Mouse (Mus musculus): ENCODE results near the gene Sdc3. TPM values are rescaled to one million over a fixed set of nuclear protein-coding genes. Genes with fewer than 3 reads are reported as not detected.

Gene Sdc3
- polyA plus RNA-seq, 1 experiment: 73.1 TPM

- TF ChIP-seq POLR2A (IDR thresholded peaks at IDR 0.05; ENCODE audit: control insufficient read depth, low read depth, low read length) (no peak), CTCF (IDR thresholded peaks at IDR 0.05; ENCODE audit: control insufficient read depth, insufficient read depth, insufficient replicate concordance, low read depth, low read length) (no peak)
- Histone ChIP-seq H3K27me3 (ENCODE audit: control insufficient read depth, insufficient read depth, low read length) (no peaks in the 10 kb centered on the region), H3K4me1 (ENCODE audit: control insufficient read depth, insufficient read depth, low read length) (no peaks in the 10 kb centered on the region), H3K4me3 (ENCODE audit: control insufficient read depth, low read depth, low read length) (no peak overlapping the region), H3K27ac (ENCODE audit: control insufficient read depth, insufficient read depth, low read depth, low read length) (no peak overlapping the region), H3K36me3 (ENCODE audit: control insufficient read depth, insufficient read depth, low read length) (peaks cover 4% of the 10 kb centered on the region)
Observed at GRCm38 (mm10) chr4:130754776-130755175, 37.6 kb upstream of the Sdc3 start.

DNA sequence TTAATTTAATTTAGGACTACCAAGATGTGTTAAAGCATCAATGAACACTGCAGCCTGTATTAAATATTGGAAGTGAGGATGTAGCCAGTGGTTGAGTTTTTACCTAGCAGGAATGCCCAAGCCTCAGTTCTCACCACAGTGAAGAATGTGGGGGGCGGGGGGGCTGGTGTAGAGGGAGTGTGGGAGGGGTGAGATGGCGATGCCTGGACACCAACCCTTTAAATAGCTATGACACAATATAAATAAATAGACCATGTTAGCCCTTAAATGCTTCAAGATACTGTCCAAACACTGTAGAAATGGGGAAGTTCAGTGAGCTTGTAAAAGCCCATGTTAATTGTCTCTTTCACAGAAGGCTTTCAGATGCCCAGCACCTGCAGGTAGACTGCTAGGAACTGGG is 32.5 kb upstream of the Sdc3 start:
- TF ChIP-seq POLR2A (IDR thresholded peaks at IDR 0.05; ENCODE audit: control insufficient read depth, low read depth, low read length): no peak
- no peak for TF ChIP-seq CTCF (IDR thresholded peaks at IDR 0.05; ENCODE audit: control insufficient read depth, insufficient read depth, insufficient replicate concordance, low read depth, low read length)
- no peak overlapping the region for H3K27ac ChIP-seq (ENCODE audit: control insufficient read depth, insufficient read depth, low read depth, low read length)

GRCm38 (mm10) chr4:130761809-130762208 is 30.5 kb upstream of the Sdc3 start:
- Histone ChIP-seq H3K27me3 (ENCODE audit: control insufficient read depth, insufficient read depth, low read length) (no peaks in the 10 kb centered on the region), H3K4me3 (ENCODE audit: control insufficient read depth, low read depth, low read length) (no peak overlapping the region), H3K27ac (ENCODE audit: control insufficient read depth, insufficient read depth, low read depth, low read length) (no peak overlapping the region), H3K36me3 (ENCODE audit: control insufficient read depth, insufficient read depth, low read length) (peaks cover 3% of the 10 kb centered on the region), H3K4me1 (ENCODE audit: control insufficient read depth, insufficient read depth, low read length) (no peaks in the 10 kb centered on the region; the same call in 1 of the 2 replicates)
- TF ChIP-seq POLR2A (IDR thresholded peaks at IDR 0.05; ENCODE audit: control insufficient read depth, low read depth, low read length) (no peak), CTCF (IDR thresholded peaks at IDR 0.05; ENCODE audit: control insufficient read depth, insufficient read depth, insufficient replicate concordance, low read depth, low read length) (no peak)

More for the DNA sequence above, 32.5 kb upstream of the Sdc3 start:
- peaks cover 3% of the 10 kb centered on the region for H3K36me3 ChIP-seq (ENCODE audit: control insufficient read depth, insufficient read depth, low read length)
- no peak overlapping the region for H3K4me3 ChIP-seq (ENCODE audit: control insufficient read depth, low read depth, low read length)
- H3K27me3 ChIP-seq (ENCODE audit: control insufficient read depth, insufficient read depth, low read length): no peaks in the 10 kb centered on the region
- H3K4me1 ChIP-seq (ENCODE audit: control insufficient read depth, insufficient read depth, low read length): no peaks in the 10 kb centered on the region

DNA sequence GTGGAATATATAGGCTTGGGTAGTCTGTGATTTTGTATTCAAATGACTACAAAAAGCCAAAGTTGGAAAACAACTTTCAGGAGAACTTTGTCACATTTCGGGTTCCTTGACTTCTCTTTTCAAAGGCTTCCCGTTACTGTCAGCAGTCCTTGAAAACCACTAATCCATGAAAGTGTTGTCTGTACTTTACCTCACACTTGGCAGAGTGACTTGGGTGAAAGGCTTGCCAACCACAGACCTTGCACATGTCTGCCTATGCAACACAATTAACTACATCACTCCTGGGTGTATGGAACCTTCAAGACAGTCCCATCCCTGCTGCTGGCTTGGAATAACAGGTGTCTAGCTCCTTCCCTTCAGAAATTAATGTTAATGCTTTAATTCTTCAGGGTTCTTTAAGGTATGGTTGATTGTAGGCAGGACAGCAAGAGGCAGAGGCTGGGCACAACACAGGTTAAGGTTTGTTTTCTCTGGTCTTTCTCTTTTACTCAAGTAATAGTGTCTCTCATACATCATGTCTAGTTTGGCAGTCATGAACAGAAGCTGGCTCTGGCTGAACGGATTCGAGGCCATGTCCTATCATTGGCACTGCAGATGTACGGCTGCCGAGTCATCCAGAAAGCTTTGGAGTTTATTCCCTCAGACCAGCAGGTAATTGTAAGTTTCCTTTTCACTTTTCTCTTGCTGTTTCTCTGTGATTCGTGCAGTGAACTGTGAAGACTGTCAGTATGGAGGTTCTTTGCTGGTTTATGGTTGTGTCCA is 26.8 kb upstream of the Sdc3 start:
- Histone ChIP-seq H3K27ac (ENCODE audit: control insufficient read depth, insufficient read depth, low read depth, low read length) (no peak overlapping the region), H3K4me3 (ENCODE audit: control insufficient read depth, low read depth, low read length) (no peak overlapping the region), H3K27me3 (ENCODE audit: control insufficient read depth, insufficient read depth, low read length) (no peaks in the 10 kb centered on the region), H3K36me3 (ENCODE audit: control insufficient read depth, insufficient read depth, low read length) (peaks cover 3% of the 10 kb centered on the region), H3K4me1 (ENCODE audit: control insufficient read depth, insufficient read depth, low read length) (no peaks in the 10 kb centered on the region; the same call in 1 of the 2 replicates)
- TF ChIP-seq CTCF (IDR thresholded peaks at IDR 0.05; ENCODE audit: control insufficient read depth, insufficient read depth, insufficient replicate concordance, low read depth, low read length) (no peak), POLR2A (IDR thresholded peaks at IDR 0.05; ENCODE audit: control insufficient read depth, low read depth, low read length) (no peak)

DNA sequence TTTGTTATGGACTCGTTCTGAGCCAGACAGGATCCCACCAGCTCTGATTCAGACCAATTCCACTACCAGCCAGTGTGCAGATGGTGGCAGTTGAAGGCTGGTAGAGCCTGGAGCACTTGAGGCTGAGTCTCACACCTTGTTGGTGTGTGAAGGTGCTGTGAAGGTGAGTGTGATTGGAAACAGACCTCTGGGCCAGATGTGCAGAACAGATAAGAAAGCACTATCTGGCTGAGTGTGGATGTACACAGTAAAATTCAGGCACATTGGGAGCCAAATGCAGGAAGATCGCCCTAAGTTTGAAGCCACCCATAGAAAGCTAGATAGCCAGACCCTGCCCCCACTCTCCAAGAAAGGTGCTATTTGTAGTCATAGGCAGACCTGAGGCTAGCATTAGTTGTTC is 25.9 kb upstream of the Sdc3 start:
- Histone ChIP-seq H3K4me3 (ENCODE audit: control insufficient read depth, low read depth, low read length) (no peak overlapping the region), H3K27me3 (ENCODE audit: control insufficient read depth, insufficient read depth, low read length) (no peaks in the 10 kb centered on the region), H3K36me3 (ENCODE audit: control insufficient read depth, insufficient read depth, low read length) (peaks cover 3% of the 10 kb centered on the region), H3K4me1 (ENCODE audit: control insufficient read depth, insufficient read depth, low read length) (no peaks in the 10 kb centered on the region; the same call in 1 of the 2 replicates), H3K27ac (ENCODE audit: control insufficient read depth, insufficient read depth, low read depth, low read length) (no peak overlapping the region)
- TF ChIP-seq CTCF (IDR thresholded peaks at IDR 0.05; ENCODE audit: control insufficient read depth, insufficient read depth, insufficient replicate concordance, low read depth, low read length) (no peak), POLR2A (IDR thresholded peaks at IDR 0.05; ENCODE audit: control insufficient read depth, low read depth, low read length) (no peak)

- Histone ChIP-seq H3K27ac (ENCODE audit: control insufficient read depth, insufficient read depth, low read depth, low read length) (no peak overlapping the region), H3K4me3 (ENCODE audit: control insufficient read depth, low read depth, low read length) (no peak overlapping the region), H3K27me3 (ENCODE audit: control insufficient read depth, insufficient read depth, low read length) (no peaks in the 10 kb centered on the region), H3K4me1 (ENCODE audit: control insufficient read depth, insufficient read depth, low read length) (no peaks in the 10 kb centered on the region; the same call in 1 of the 2 replicates), H3K36me3 (ENCODE audit: control insufficient read depth, insufficient read depth, low read length) (peaks cover 4% of the 10 kb centered on the region)
- TF ChIP-seq CTCF (IDR thresholded peaks at IDR 0.05; ENCODE audit: control insufficient read depth, insufficient read depth, insufficient replicate concordance, low read depth, low read length): no peak
- no peak for TF ChIP-seq POLR2A (IDR thresholded peaks at IDR 0.05; ENCODE audit: control insufficient read depth, low read depth, low read length)
Observed at GRCm38 (mm10) chr4:130766926-130767325, 25.4 kb upstream of the Sdc3 start.

GRCm38 (mm10) chr4:130773899-130774298 is 18.4 kb upstream of the Sdc3 start:
- Histone ChIP-seq H3K4me3 (ENCODE audit: control insufficient read depth, low read depth, low read length) (no peak overlapping the region), H3K4me1 (ENCODE audit: control insufficient read depth, insufficient read depth, low read length) (no peaks in the 10 kb centered on the region), H3K27ac (ENCODE audit: control insufficient read depth, insufficient read depth, low read depth, low read length) (no peak overlapping the region), H3K36me3 (ENCODE audit: control insufficient read depth, insufficient read depth, low read length) (peaks cover 3% of the 10 kb centered on the region; the same call in 1 of the 2 replicates), H3K27me3 (ENCODE audit: control insufficient read depth, insufficient read depth, low read length) (no peaks in the 10 kb centered on the region)
- TF ChIP-seq CTCF (IDR thresholded peaks at IDR 0.05; ENCODE audit: control insufficient read depth, insufficient read depth, insufficient replicate concordance, low read depth, low read length) (no peak), POLR2A (IDR thresholded peaks at IDR 0.05; ENCODE audit: control insufficient read depth, low read depth, low read length) (no peak)

Data from testis, adult 2 months (tissue).